Mouse (Mus musculus) neural tube, embryonic 11.5 days (tissue): ENCODE results near the gene Zfp81. TPM values are rescaled to one million over a fixed set of nuclear protein-coding genes. Genes with fewer than 3 reads are reported as not detected.
A peak's percentile ranks its signal among the peaks of the same experiment; 100 is the strongest.
"Not testable (repeated sequence)": the region's sequence is repeated elsewhere in the genome, so short reads cannot be mapped to it uniquely, and the experiment has no call there.

Source experiments
- ATAC-seq: fragments of 200-750 bp; cut with Nextera tagmentation; 2 replicates; pipeline ENCODE4 v1.8.0; 2017; ENCODE audit warnings: moderate number of reproducible peaks, mild to moderate bottlenecking, moderate TSS enrichment, moderate library complexity; ENCODE audit not compliant: insufficient read depth, low FRiP score, low TSS enrichment
- DNase-seq: peaks from one replicate; pipeline ENCODE4 v3.0.0-alpha.2; 2015; ENCODE audit warnings: low spot score
- H3K27ac ChIP-seq: fragments of 300-500 bp; sonication (generic); 2 replicates; pipeline ENCODE4 v1.5.1; 2014; ENCODE audit warnings: low read depth, mild to moderate bottlenecking, low read length
- H3K27me3 ChIP-seq: fragments of 300-500 bp; sonication (generic); 2 replicates; pipeline ENCODE4 v1.6.1; 2014; ENCODE audit warnings: mild to moderate bottlenecking, low read length, mixed read lengths; ENCODE audit not compliant: control insufficient read depth, insufficient read depth
- H3K36me3 ChIP-seq: fragments of 300-500 bp; sonication (generic); 2 replicates; pipeline ENCODE4 v1.6.1; 2014; ENCODE audit warnings: mild to moderate bottlenecking, low read length, moderate library complexity, mixed read lengths; ENCODE audit not compliant: control insufficient read depth, insufficient read depth
- H3K4me1 ChIP-seq: fragments of 300-500 bp; sonication (generic); 2 replicates; pipeline ENCODE4 v1.6.1; 2014; ENCODE audit warnings: low read length, mixed read lengths; ENCODE audit not compliant: control insufficient read depth, insufficient read depth
- H3K4me2 ChIP-seq: fragments of 300-500 bp; sonication (generic); 2 replicates; pipeline ENCODE4 v1.6.1; 2014; ENCODE audit warnings: low read depth, mild to moderate bottlenecking, moderate library complexity
- H3K4me3 ChIP-seq: fragments of 300-500 bp; sonication (generic); 2 replicates; pipeline ENCODE4 v1.5.1; 2014; ENCODE audit warnings: low read depth, low read length
- H3K9ac ChIP-seq: fragments of 300-500 bp; sonication (generic); 2 replicates; pipeline ENCODE4 v1.6.1; 2014; ENCODE audit warnings: mild to moderate bottlenecking, low read length
- H3K9me3 ChIP-seq: fragments of 300-500 bp; sonication (generic); 2 replicates; pipeline ENCODE4 v1.6.1; 2016; ENCODE audit warnings: low read length; ENCODE audit not compliant: control insufficient read depth
- WGBS: fragments of 180-500 bp; shearing (Covaris S2); extraction: QIAGEN DNeasy Blood & Tissue Kit; methylation state at CpG from one replicate; pipeline ENCODE4 v1.1.7; 2014; 5-methylcytosine and 5-hydroxymethylcytosine counted together
- polyA plus RNA-seq: library from polyadenylated mRNA; unstranded; fragments of >200 nt; fragmentation: Nextera tagmentation; extraction: Ambion mirVana; gene quantifications from 2 replicates; pipeline ENCODE4 v1.2.1, GENCODE M21; 2014

The Zfp81 gene
- polyA plus RNA-seq, result 17.9 and 18.9 TPM in 2 replicates

DNA sequence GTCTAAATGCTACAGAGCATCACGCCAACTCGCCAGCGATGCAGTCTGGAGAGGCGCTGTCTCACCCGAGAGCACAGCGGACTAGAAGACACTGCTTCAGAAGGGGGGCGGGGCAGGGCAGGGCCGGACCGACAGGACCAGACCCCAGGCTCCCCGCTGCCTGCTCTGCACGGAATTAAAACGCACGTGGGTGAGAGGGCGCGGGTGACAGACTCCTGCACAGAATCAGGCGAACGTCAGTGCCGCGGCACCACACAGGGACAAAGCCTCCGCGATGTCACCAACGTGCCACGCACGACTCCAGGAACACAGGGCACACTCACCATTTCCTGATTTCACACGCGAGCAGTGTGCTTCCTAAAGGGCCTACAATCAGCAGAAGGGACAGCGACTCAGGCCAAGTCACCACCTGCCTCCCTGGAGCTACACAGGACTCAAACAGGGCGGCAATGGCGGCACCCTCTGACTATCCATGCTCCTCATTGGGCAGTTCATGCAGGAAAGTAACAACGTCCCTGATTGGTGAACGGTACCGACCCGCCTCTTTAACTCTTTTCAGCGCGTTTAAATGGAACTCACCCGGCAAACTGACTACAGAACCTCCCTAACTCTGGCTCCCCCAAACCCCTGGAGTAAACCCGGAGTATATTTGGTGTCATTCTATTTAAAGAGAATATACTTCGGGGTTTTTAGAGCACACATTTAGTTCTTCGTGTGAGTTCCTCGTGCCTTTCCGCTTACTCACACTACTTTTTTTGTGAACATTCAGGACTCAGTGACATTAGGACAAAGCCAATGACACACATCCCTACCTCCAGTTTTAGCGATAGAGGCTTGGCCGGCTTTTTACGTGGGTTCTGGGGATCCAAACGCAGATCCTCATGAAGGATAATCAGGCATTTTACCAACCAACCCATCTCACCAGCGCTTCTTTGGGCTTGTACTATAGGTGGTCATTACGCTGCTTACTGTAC lies at the start of gene Zfp81:
Zfp81 (minus strand) TSS at position 468 of the 974 bp plus-strand sequence.
- peak within 1 kb of the TSS; percentile 56 for H3K4me2 ChIP-seq
- H3K4me3 ChIP-seq, result peak within 1 kb of the TSS; percentile 89
- H3K27me3 ChIP-seq, result no peaks in the 10 kb centered on the region
- DNase-seq (peak; percentile 90), ATAC-seq (peak; percentile 100)
- WGBS, result 4% methylated on average over 47 of the region's 47 CpGs
- H3K9me3 ChIP-seq, result no peaks in the 10 kb centered on the region
- peak within 1 kb of the TSS; percentile 80 for H3K27ac ChIP-seq
- H3K9ac ChIP-seq, result peak within 1 kb of the TSS; percentile 86
- 0 out of 2 replicates have a peak, but pooled peaks cover 3% of the 10 kb centered on the region for H3K4me1 ChIP-seq
- no peaks in the 10 kb centered on the region for H3K36me3 ChIP-seq

DNA sequence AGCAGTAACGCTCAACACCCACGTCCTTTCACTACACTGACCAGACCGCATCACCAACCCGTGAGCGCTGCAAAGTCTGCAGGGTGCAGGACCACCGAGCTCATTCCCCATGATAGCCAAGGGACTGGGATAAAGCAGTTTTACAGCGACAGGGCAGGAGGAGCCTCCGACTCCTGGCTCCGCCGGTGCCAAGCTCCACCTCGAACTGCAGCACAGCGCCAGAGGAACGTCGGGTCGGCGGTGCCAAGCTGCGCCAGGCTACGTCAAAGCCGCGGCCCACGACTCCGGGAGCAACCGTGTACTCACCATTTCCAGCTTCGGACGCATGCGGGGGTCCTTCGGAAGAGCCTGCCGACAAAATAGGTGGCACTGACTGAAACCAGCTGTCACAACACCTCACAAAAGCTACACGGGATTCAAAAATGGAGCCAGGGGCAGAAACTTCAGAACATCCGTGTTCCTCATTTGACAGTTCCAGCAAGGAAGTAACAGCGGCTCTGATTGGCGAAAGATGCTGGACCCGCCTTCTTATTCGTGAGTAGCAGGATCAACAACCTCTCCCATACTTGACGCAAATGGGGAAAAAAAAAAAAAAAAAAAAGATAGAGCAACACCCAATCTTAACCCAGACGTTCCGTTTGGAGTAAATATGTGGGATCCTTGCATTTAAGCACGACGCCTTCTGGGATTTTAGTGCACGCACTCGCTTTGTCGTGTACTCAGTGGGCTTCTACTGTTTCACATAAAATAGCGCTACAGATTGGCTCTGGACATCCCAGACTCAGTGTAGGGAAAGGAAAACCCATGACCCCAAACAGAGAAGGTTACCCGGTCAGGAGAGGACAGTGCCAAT lies 35.7 kb upstream of the Zfp81 start, which contains the start of gene Zfp101:
Zfp101 (minus strand) TSS at position 460 of the 853 bp plus-strand sequence.
- under 1% methylated on average over 44 of the region's 44 CpGs for WGBS

DNA sequence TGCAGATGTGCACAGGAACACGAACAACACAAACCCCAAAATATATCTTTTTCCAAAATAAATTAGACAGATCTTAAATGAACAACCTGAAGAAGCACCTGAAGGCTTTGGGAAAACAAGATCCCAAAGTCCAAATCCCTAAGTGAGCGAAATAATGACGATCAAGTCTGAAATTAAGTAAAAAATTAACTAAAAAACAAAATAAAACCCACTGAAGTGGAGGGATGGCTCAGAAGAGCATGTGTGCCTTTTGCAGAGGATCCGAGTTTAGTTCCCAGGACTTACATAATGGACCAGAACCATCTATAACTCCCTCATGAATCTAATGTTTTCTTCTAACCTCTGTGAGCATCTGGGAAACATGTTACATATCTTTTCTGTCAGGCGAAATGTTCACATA lies 33.6 kb upstream of the Zfp81 start:
- H3K27me3 ChIP-seq, result no peaks in the 10 kb centered on the region
- no peaks in the 10 kb centered on the region for H3K9me3 ChIP-seq
- H3K9ac ChIP-seq, result no peak overlapping the region
- H3K4me3 ChIP-seq, result no peak overlapping the region
- H3K36me3 ChIP-seq, result no peaks in the 10 kb centered on the region
- ATAC-seq, result no peak
- DNase-seq, result no peak
- no peaks in the 10 kb centered on the region for H3K4me1 ChIP-seq
- 92% methylated on average over 5 of the region's 5 CpGs for WGBS
- no peak overlapping the region for H3K4me2 ChIP-seq
- no peak overlapping the region for H3K27ac ChIP-seq

More for the DNA sequence above, 35.7 kb upstream of the Zfp81 start, which contains the start of gene Zfp101:
- Histone ChIP-seq H3K27me3 (no peaks in the 10 kb centered on the region), H3K4me3 (peak within 1 kb of the TSS; percentile 94), H3K9me3 (no peaks in the 10 kb centered on the region), H3K4me2 (peak within 1 kb of the TSS; percentile 57), H3K9ac (peak within 1 kb of the TSS; percentile 68), H3K36me3 (no peaks in the 10 kb centered on the region), H3K4me1 (no peaks in the 10 kb centered on the region), H3K27ac (no peak within 1 kb of the TSS)
- peak; percentile 93 for ATAC-seq
- peak; percentile 89 for DNase-seq

DNA sequence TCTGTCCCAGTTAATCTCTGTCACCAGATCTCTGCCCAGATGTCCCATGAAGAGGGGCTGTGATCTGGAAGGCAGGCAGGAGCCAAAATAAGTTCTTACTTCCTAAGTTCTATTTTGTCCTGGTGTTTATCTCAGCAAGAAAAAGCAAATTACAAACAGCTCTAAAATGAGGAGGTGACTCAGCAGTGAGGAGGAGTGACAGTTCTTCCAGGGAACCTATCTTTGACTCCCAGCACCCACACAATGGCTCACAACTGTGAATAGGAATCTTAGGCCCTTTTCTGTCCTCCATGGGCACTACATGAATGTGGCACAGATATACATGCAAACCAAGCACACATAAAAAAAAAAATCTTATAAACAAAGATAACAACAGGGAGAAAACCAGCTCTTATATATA lies 27.0 kb upstream of the Zfp81 start:
- H3K9me3 ChIP-seq, result no peaks in the 10 kb centered on the region
- no peak overlapping the region for H3K27ac ChIP-seq
- no peak overlapping the region for H3K9ac ChIP-seq
- no peak overlapping the region for H3K4me2 ChIP-seq
- H3K4me3 ChIP-seq, result no peak overlapping the region
- no peaks in the 10 kb centered on the region for H3K4me1 ChIP-seq
- H3K27me3 ChIP-seq, result no peaks in the 10 kb centered on the region
- ATAC-seq (no peak), DNase-seq (no peak)
- H3K36me3 ChIP-seq, result peaks cover 3% of the 10 kb centered on the region

DNA sequence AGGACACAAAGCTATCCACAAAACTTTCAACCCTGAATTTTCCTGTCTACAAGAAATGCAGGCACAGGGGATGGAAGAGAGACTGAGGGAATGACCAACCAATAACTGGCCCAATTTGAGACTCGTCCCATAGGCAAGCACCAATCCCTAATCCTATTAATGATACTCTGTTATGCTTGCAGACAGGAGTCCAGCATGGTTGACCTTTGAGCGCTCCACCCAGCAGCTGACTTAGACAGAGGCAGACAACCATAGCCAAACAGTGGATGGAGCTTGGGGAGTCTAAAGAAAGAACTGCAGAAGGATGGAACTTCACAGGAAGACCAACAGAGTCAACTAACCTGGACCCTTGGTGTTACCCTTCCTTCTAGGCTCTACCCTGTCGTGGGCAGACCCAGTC lies 14.1 kb upstream of the Zfp81 start:
- no peak for ATAC-seq
- no peak overlapping the region for H3K4me3 ChIP-seq
- H3K4me2 ChIP-seq, result no peak overlapping the region
- H3K9me3 ChIP-seq, result 0 out of 2 replicates have a peak, but pooled peaks cover 5% of the 10 kb centered on the region
- no peaks in the 10 kb centered on the region for H3K4me1 ChIP-seq
- no peak overlapping the region for H3K27ac ChIP-seq
- H3K9ac ChIP-seq, result no peak overlapping the region
- no peak for DNase-seq
- 86% methylated on average over 3 of the region's 3 CpGs for WGBS
- no peaks in the 10 kb centered on the region for H3K27me3 ChIP-seq
- no peaks in the 10 kb centered on the region for H3K36me3 ChIP-seq

DNA sequence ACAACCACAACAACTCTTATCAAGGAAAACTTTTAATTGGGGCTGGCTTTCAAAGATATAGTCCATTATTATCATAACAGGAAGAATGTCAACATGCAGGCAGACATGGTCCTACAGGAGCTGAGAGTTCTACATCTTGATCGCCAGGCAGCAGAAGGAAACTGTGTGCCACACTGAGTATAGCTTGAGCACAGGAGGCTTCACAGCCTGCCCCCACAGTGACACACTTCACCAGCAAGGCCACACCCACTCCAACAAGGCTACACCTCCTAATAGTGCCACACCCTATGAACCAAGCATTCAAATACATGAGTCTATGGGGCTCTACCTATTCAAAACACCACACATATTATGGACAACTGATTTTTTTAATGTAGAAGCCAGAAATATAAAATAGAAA lies 5.7 kb downstream of the Zfp81 start:
- H3K4me1 ChIP-seq, result 0 out of 2 replicates have a peak, but pooled peaks cover 2% of the 10 kb centered on the region
- ATAC-seq, result no peak
- no peak overlapping the region for H3K4me2 ChIP-seq
- 100% methylated on average over 1 of the region's 1 CpGs for WGBS
- no peak overlapping the region for H3K9ac ChIP-seq
- no peak overlapping the region for H3K27ac ChIP-seq
- no peaks in the 10 kb centered on the region for H3K27me3 ChIP-seq
- H3K4me3 ChIP-seq, result no peak overlapping the region
- no peaks in the 10 kb centered on the region for H3K9me3 ChIP-seq
- no peaks in the 10 kb centered on the region for H3K36me3 ChIP-seq
- no peak for DNase-seq

DNA sequence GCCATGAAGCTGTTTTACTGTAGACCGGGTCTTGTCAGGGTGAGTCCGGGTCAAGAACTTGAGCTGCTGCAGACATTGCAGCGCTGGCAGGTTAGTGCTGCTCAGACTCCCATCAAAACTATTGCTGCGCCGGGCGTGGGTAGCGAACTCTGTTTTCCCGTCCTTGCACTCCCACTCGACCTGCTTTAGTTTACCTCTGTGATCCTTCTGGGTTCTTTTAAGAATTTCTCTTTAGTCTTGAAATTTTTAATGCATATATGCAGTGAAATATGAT lies 68.9 kb downstream of the Zfp81 start:
- not testable (repeated sequence) for H3K36me3 ChIP-seq, H3K27me3 ChIP-seq, H3K4me3 ChIP-seq, DNase-seq, H3K27ac ChIP-seq, H3K4me2 ChIP-seq, H3K9ac ChIP-seq, H3K9me3 ChIP-seq, ATAC-seq, H3K4me1 ChIP-seq
- WGBS, result no CpG with 5 or more reads among the region's 9 CpGs

DNA sequence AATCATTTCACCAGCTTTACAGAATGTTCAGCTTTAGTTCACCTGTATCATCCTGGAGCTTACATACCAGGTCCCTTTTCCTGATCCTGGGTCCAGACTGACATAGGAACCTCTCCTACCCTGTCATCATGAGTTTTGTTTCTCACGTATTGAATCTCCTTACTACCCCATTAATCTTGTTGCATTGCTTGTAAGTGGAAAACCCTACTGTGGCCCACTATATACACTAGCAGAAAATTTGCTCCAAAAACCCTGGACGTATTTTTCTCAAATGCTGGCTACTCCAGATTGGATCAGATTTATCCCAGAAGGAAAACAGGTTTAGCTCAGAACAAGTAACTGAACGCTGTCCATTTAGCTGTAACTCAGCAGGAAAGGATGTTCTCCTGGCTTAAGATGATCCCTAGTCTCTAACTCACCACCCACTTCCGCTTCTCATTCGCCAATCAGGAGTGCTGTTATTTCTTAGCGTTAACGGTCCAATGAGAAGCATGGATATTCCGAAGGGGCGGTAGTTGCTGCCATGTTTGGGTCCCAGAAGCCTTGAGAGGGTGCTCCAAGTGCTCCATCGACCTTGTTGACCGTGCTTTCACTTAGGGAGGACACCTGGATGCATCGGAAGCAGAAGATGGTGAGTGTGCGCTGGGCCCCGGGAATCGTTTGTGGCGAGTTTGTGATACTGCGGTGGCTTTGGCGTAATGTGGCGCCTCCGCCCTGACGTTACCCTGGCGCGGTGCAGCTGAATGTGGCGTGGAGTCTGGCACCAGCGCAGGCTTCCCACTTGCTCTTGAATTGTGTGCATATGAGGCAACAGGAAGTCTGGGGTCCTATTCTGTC lies 69.4 kb downstream of the Zfp81 start, which contains the start of gene Zfp955b:
Zfp955b (plus strand) TSS at position 506 of the 837 bp plus-strand sequence.
- DNase-seq, H3K4me1 ChIP-seq, H3K4me3 ChIP-seq, H3K9ac ChIP-seq, H3K27ac ChIP-seq, H3K9me3 ChIP-seq, H3K36me3 ChIP-seq, H3K27me3 ChIP-seq, H3K4me2 ChIP-seq: not testable (repeated sequence)
- WGBS, result no CpG with 5 or more reads among the region's 25 CpGs
- peak; percentile 97 for ATAC-seq
